Mouse (Mus musculus): ENCODE data around the gene Zcchc14. TPM values are rescaled to one million over a fixed set of nuclear protein-coding genes. Genes with fewer than 3 reads are reported as not detected.
A peak's percentile ranks its signal among the peaks of the same experiment; 100 is the strongest.

Gene Zcchc14
- total RNA-seq, 1 experiment from 2014 or later, result 57.8 TPM

- DNase-seq, result peak; percentile 99
Measured at GRCm38 (mm10) chr8:121585159-121585825, 67.4 kb downstream of the Zcchc14 start.

GRCm38 (mm10) chr8:121584730-121585129, 68.0 kb downstream of the Zcchc14 start:
- no peak for DNase-seq

GRCm38 (mm10) chr8:121583653-121584052, 69.0 kb downstream of the Zcchc14 start:
- DNase-seq, result no peak

DNA sequence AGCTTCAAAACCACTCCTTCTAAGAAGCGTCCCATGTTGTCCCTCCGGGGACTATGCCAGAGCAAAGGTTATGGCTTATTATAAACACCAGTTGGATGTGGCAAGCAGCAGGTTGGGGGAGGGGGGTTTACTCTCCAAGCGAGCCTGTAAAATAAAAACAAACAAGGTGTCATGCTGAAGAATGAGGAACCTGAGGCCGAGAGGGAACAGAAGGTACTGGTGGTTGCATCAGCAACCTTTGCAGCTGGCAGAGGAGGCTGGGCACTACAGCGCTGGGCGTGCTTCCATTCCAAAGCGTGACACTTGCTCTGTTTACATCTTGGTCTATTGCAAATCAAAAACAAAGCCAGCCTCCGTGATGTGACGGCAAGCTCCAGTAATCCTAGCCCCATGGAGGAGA, 72.2 kb downstream of the Zcchc14 start:
- DNase-seq, result no peak

GRCm38 (mm10) chr8:121578676-121579451, 73.8 kb downstream of the Zcchc14 start, which contains the start of gene Fbxo31:
TSS of gene Fbxo31 (minus strand) at chr8:121578806.
- DNase-seq, result peak; percentile 94

- no peak for DNase-seq
Measured at GRCm38 (mm10) chr8:121577751-121578675, 74.7 kb downstream of the Zcchc14 start.

GRCm38 (mm10) chr8:121575661-121576060, 77.0 kb downstream of the Zcchc14 start:
- no peak for DNase-seq

GRCm38 (mm10) chr8:121573275-121573674, 79.4 kb downstream of the Zcchc14 start:
- peak; percentile 88 for DNase-seq

DNA sequence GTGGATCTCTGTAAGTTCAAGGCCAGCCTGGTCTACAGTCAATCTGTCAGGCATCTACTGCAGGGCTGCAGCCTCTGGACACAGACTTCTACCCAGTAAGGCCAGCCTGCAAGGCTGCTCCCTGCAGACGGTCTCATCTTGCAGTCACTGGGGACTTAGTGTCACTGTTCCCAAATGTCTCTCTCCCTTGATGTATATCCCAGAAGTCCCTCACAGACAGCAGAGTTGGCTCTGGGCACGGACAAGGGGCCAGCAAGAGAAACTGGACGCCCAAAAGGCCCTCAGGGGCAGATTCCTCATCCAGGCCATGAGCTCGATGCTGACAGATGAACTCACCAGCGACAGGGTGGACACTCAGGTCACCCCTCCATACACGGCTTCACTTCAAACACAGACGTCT, 80.6 kb downstream of the Zcchc14 start:
- DNase-seq, result no peak

GRCm38 (mm10) chr8:121570801-121571200, 81.9 kb downstream of the Zcchc14 start:
- DNase-seq, result no peak

GRCm38 (mm10) chr8:121570335-121570734, 82.4 kb downstream of the Zcchc14 start:
- DNase-seq, result peak; percentile 45

DNA sequence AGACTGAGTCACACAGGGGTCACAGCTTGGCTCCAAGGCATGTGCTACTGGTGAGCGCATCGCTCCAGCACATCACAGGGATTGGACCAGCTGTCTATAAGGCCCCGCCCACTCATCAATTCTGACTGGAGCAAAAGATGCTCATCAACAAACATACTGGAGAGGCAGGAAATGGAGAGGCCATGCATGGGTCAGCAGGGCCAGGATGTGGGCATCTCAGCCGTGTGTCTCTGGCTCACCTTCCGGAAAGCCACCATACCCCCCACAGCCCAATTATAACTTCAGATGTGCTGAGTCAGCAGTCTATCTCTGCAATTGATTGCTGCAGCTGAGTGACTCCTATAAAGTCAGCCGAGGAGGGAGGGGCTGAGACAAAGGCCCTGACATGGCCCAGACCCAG, 84.4 kb downstream of the Zcchc14 start:
- no peak for DNase-seq

GRCm38 (mm10) chr8:121563701-121564100, 89.0 kb downstream of the Zcchc14 start:
- DNase-seq, result no peak

DNA sequence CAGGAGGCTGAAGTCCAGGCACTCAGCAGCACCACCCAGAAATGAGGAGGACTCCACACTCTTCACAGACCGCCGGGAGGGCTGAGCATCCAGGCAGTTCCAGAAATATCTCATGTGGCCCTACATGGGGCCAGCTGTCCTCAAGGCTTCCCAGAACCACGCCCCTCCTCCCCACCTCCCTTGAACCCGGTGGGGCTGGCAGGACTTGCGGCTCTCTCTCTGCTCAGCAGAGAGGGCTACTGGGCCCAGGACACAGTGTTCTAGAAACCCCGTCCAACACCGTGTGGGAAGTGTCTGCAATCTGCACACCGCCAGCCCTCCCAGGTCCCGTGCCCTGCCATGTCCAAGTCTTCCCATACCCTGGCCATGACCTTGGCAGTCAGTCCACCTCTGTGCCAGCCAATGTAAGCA, 89.8 kb downstream of the Zcchc14 start:
- peak; percentile 56 for DNase-seq

GRCm38 (mm10) chr8:121561636-121562345, 90.9 kb downstream of the Zcchc14 start:
- DNase-seq, result no peak

DNA sequence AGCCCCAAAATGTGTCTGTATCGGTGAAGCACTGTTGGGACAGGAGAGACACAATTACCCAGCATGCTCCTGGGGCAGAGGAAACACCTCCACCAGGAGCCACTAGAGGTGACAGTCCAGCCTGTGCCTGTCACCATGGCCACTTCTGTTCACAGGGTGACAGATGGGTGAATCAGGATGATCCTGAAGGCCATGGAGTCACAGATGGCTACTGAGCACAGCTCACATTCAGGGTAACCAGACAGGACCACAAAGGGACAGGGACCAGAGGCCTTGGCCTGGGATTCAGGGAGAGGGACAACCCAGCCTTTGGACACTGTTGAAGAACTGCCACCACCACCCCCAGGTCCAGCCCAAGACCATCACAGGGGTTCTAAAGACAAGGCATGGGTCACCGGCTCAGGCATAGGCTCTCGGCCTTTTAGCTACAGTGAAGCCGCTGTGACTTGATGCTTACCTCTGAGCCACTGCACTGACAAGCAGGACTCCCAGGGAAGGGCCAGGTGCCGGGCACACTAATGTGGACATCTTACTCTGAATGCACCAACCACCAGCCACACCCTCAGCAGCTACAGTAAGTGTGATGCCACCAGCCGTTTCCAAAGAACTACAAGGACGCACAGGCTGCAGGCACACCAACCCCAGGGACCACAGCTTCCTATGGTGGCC, 92.1 kb downstream of the Zcchc14 start:
- no peak for DNase-seq

- no peak for DNase-seq
Measured at GRCm38 (mm10) chr8:121559801-121560200, 92.9 kb downstream of the Zcchc14 start.

GRCm38 (mm10) chr8:121558538-121558937, 94.2 kb downstream of the Zcchc14 start:
- no peak for DNase-seq

GRCm38 (mm10) chr8:121557746-121558145, 95.0 kb downstream of the Zcchc14 start:
- DNase-seq, result no peak

DNA sequence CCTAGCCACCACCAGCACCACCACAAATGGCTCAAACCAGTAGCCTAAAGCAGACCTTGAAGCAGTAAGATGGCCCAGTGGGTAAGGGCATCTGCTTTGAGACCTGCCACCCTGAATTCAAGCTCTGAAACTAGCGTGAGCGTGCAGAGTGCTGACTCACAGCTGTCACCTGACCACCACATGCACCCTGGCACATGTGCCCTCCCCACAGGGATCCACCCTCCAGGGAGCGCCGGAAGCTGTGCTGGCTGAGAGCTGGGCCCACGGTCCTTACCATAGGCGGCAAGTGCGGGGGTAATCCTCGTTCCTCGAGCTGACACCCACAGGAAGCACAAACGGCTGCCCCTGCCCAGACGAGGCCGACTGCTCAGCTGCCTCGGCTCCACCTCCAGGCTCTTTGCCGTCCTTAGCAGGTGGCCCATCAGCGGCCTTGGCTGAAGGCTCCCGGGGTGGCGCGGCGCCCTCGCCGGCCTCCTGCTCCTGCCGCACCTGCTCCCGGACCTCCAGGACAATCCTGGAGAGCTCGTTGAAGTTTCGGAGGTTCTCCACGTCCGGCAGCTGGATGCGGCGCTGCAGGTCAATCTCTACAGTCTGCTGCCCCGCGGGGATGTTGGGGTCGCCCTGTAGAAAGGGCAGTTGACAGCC, 98.7 kb downstream of the Zcchc14 start:
- no peak for DNase-seq

DNA sequence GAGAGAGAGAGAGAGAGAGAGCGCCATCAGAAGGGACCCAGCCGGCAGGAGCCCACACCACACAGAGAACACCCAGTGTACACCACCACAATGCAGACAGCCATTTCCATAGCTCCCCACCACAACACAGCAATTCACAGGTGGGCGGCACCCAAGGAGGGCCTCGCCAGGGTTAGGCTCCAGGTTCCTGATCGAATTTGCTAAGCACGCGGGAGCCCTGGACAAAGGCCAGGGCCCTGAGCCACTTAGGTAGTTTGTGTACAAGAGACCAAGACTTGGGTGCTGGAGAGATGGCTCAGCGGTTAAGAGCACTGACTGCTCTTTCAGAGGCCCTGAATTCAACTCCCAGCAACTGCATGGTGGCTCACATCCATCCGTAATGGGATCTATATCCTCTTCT, 100.2 kb downstream of the Zcchc14 start:
- DNase-seq, result no peak

All from adrenal gland, postnatal 25 days (tissue).